Mouse (Mus musculus) G1E (cell line): ENCODE results near the gene Slc16a9. TPM values are rescaled to one million over a fixed set of nuclear protein-coding genes. Genes with fewer than 3 reads are reported as not detected.

Source experiments
- ATAC-seq: 2 replicates; pipeline ENCODE4 v1.8.0; 2016; ENCODE audit warnings: mild to moderate bottlenecking; ENCODE audit not compliant: insufficient number of reproducible peaks, poor library complexity, low FRiP score, severe bottlenecking; ENCODE audit errors: extremely low read depth
- DNase-seq: peaks from one replicate; pipeline ENCODE4 v3.0.0; 2012; ENCODE audit warnings: low spot score
- H3K27me3 ChIP-seq: 2 replicates; pipeline ENCODE4 v1.6.1; 2012; ENCODE audit warnings: mild to moderate bottlenecking, low read length, inconsistent platforms; ENCODE audit not compliant: insufficient read depth
- H3K36me3 ChIP-seq: replicated peaks from 2 replicates; pipeline ENCODE3; 2012; ENCODE audit warnings: mild to moderate bottlenecking, inconsistent platforms
- H3K4me1 ChIP-seq: 2 replicates; pipeline ENCODE4 v1.6.1; 2012; ENCODE audit warnings: low read depth, low read length, inconsistent platforms, mixed read lengths; ENCODE audit not compliant: insufficient read depth
- H3K4me3 ChIP-seq: 2 replicates; pipeline ENCODE4 v1.5.1; 2012; ENCODE audit warnings: low read depth, mild to moderate bottlenecking, inconsistent platforms, low read length, moderate library complexity, mixed read lengths
- H3K9me3 ChIP-seq: replicated peaks from 2 replicates; pipeline ENCODE4 v1.6.1; 2012; ENCODE audit warnings: inconsistent platforms
- CTCF ChIP-seq: IDR thresholded peaks from 2 replicates; pipeline ENCODE4 v1.5.1; 2012; ENCODE audit warnings: low read depth, low read length, inconsistent platforms, mixed read lengths
- GATA1 ChIP-seq: IDR thresholded peaks from 2 replicates; pipeline ENCODE4 v1.6.1; 2012; ENCODE audit warnings: borderline replicate concordance, low read length, inconsistent platforms, mixed read lengths
- GATA2 ChIP-seq: IDR thresholded peaks from 2 replicates; pipeline ENCODE4 v1.6.1; 2012; ENCODE audit warnings: low read depth, low read length, inconsistent platforms, borderline replicate concordance
- POLR2AphosphoS5 ChIP-seq: IDR thresholded peaks from 2 replicates; pipeline ENCODE4 v1.6.1; 2012; ENCODE audit warnings: low read depth, low read length, inconsistent platforms; ENCODE audit not compliant: insufficient replicate concordance
- TAL1 ChIP-seq: conservative IDR thresholded peaks from 2 replicates; pipeline ENCODE4 v1.6.1; 2012; ENCODE audit warnings: low read depth, low read length, inconsistent platforms, mixed read lengths
- polyA plus RNA-seq: library from polyadenylated mRNA; stranded (reverse); fragments of >175 nt; gene quantifications from 2 replicates; pipeline ENCODE4 v1.2.3, GENCODE M21; 2012
- total RNA-seq, 2 experiments: library from RNA; stranded (forward) in 1 of 2; stranded (reverse) in 1 of 2; fragments of 200-1000 nt in 1 of 2; fragments of >200 nt in 1 of 2; fragmentation: Nextera tagmentation in 1 of 2; gene quantifications; 2 replicates each; pipeline ENCODE4 v1.2.3; 2014 to 2017

The Slc16a9 gene
- total and polyA plus RNA-seq, 3 experiments = 0.11 TPM; not detected in 2

GRCm38 (mm10) chr10:70325518-70325917 is 80.6 kb downstream of the Slc16a9 start:
- Histone ChIP-seq H3K36me3 (no peaks in the 10 kb centered on the region), H3K4me1 (no peaks in the 10 kb centered on the region), H3K27me3 (no peaks in the 10 kb centered on the region), H3K4me3 (no peak overlapping the region), H3K9me3 (peaks cover 46% of the 10 kb centered on the region)
- DNase-seq = no peak
- ATAC-seq = no peak
- TF ChIP-seq GATA2 (no peak), CTCF (no peak), TAL1 (no peak), POLR2AphosphoS5 (no peak), GATA1 (no peak)

DNA sequence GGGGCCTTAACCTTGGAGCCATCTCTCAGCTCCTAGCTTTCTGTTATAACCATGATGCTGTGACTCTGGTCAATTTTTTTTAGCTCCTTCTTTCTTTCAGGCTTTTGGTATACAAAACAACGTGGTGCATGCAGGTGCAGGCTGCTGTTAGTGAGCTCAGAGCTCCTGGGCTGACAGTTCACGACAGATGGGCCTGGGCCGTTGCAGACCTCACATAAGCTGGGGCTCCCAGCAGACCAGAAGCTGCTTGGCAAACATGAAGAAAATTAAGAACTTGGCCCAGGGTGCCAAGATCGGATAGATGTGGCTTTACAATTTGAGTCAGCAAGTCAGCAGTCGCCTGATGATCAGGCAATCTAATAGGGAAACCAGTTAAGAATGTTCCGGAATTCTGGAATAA is 82.4 kb downstream of the Slc16a9 start:
- Histone ChIP-seq H3K4me1 (no peaks in the 10 kb centered on the region), H3K9me3 (peaks cover 51% of the 10 kb centered on the region), H3K4me3 (no peak overlapping the region), H3K27me3 (no peaks in the 10 kb centered on the region), H3K36me3 (no peaks in the 10 kb centered on the region)
- TF ChIP-seq GATA2 = no peak
- TF ChIP-seq POLR2AphosphoS5 = no peak
- TF ChIP-seq CTCF = no peak
- no peak for TF ChIP-seq TAL1
- no peak for TF ChIP-seq GATA1
- DNase-seq (no peak), ATAC-seq (no peak)

- no peak for TF ChIP-seq TAL1
- TF ChIP-seq CTCF = no peak
- TF ChIP-seq POLR2AphosphoS5 = no peak
- TF ChIP-seq GATA1 = no peak
- TF ChIP-seq GATA2 = no peak
- no peak overlapping the region for H3K4me3 ChIP-seq
- H3K36me3 ChIP-seq = no peaks in the 10 kb centered on the region
- DNase-seq (no peak), ATAC-seq (no peak)
- no peaks in the 10 kb centered on the region for H3K27me3 ChIP-seq
- H3K4me1 ChIP-seq = no peaks in the 10 kb centered on the region
- H3K9me3 ChIP-seq = peaks cover 47% of the 10 kb centered on the region
Observed at GRCm38 (mm10) chr10:70328139-70328538, 83.2 kb downstream of the Slc16a9 start.

Other genes with a start within 250 kb of the Slc16a9 start
- 93.8 and 95.0 TPM in 2 replicates for gene Ccdc6, start 148.0 kb upstream of the Slc16a9 start, total RNA-seq (2014; fragmentation: Nextera tagmentation)
- gene Ccdc6, start 148.0 kb upstream of the Slc16a9 start, total RNA-seq (2017) = 18.9 and 22.2 TPM in 2 replicates
- gene Ccdc6, start 148.0 kb upstream of the Slc16a9 start, polyA plus RNA-seq = 21.1 and 23.4 TPM in 2 replicates
- gene Mrln, start 40.4 kb upstream of the Slc16a9 start, total RNA-seq (2014; fragmentation: Nextera tagmentation) = not detected in 2 replicates
- 0.64 and 1.7 TPM in 2 replicates for gene Mrln, start 40.4 kb upstream of the Slc16a9 start, total RNA-seq (2017)
- gene Mrln, start 40.4 kb upstream of the Slc16a9 start, polyA plus RNA-seq = not detected in 2 replicates
- not detected in 2 replicates for gene Fam13c, start 195.4 kb downstream of the Slc16a9 start, total RNA-seq (2014; fragmentation: Nextera tagmentation)
- gene Fam13c, start 195.4 kb downstream of the Slc16a9 start, total RNA-seq (2017) = 0.12 and 0.16 TPM in 2 replicates
- not detected in 2 replicates for gene Fam13c, start 195.4 kb downstream of the Slc16a9 start, polyA plus RNA-seq